Mouse (Mus musculus) forelimb bud, embryonic 11.5 days (tissue): ENCODE measurements around the gene Cyp2d10.

Source experiments
- DNase-seq: peaks from one replicate; pipeline ENCODE4 v3.0.0-alpha.2; 2012; ENCODE audit warnings: low read depth, low spot score

The Cyp2d10 gene

GRCm38 (mm10) chr15:82358431-82359260, 48.3 kb downstream of the Cyp2d10 start:
- no peak for DNase-seq

- DNase-seq, result peak; percentile 98
Measured at GRCm38 (mm10) chr15:82354126-82354945, 52.7 kb downstream of the Cyp2d10 start, which contains the start of gene Ndufa6. Gene Ndufa6 (minus strand): TSS chr15:82354322.

GRCm38 (mm10) chr15:82353745-82354113, 53.3 kb downstream of the Cyp2d10 start:
- no peak for DNase-seq

GRCm38 (mm10) chr15:82353078-82353744, 53.8 kb downstream of the Cyp2d10 start:
- DNase-seq, result no peak
